Mouse (Mus musculus) CH12.LX (cell line): Measurements from ENCODE around the gene Olfr679. TPM values are rescaled to one million over a fixed set of nuclear protein-coding genes. Genes with fewer than 3 reads are reported as not detected.

Experiments used
- DNase-seq: peaks from one replicate; pipeline ENCODE4 v3.0.0-alpha.2; 2013; ENCODE audit errors: extremely low read depth
- H3K27ac ChIP-seq: 2 replicates; pipeline ENCODE4 v1.5.1; 2012; ENCODE audit warnings: low read depth, mild to moderate bottlenecking, control low read depth, moderate library complexity; ENCODE audit not compliant: insufficient read depth
- H3K27me3 ChIP-seq: replicated peaks from 2 replicates; pipeline ENCODE3; 2012; ENCODE audit warnings: inconsistent platforms
- H3K36me3 ChIP-seq, 2 experiments: replicated peaks in 1 of 2; 2 replicates each; pipeline versions ENCODE3 to v1.6.1; 2012; ENCODE audit warnings: inconsistent platforms in 1 of 2, low read length in 1 of 2, mild to moderate bottlenecking in 1 of 2, mixed read lengths in 1 of 2, moderate library complexity in 1 of 2; ENCODE audit not compliant: control insufficient read depth in 1 of 2, insufficient read depth in 1 of 2
- H3K4me1 ChIP-seq, 2 experiments: 2 replicates each; pipeline ENCODE4 v1.6.1; 2012; ENCODE audit warnings: inconsistent platforms in 1 of 2, moderate library complexity in 1 of 2; ENCODE audit not compliant: insufficient read depth in 2 of 2, control insufficient read depth in 1 of 2
- H3K4me2 ChIP-seq: 2 replicates; pipeline ENCODE4 v1.6.1; 2012; ENCODE audit warnings: low read depth, mild to moderate bottlenecking, control low read depth; ENCODE audit not compliant: poor library complexity, insufficient read depth, severe bottlenecking
- H3K4me3 ChIP-seq, 3 experiments: fragments of 150-350 bp in 1 of 3; sonication (generic) in 1 of 3; replicated peaks in 1 of 3; 2 replicates each; pipeline versions ENCODE3 to v1.5.1; 2011 to 2012; ENCODE audit warnings: low read depth in 2 of 3, low read length in 2 of 3, mild to moderate bottlenecking in 2 of 3, moderate library complexity in 2 of 3, control low read depth in 1 of 3, improper control_type of control experiment in 1 of 3, inconsistent platforms in 1 of 3, mixed read lengths in 1 of 3; ENCODE audit not compliant: poor library complexity in 1 of 3
- H3K79me2 ChIP-seq: replicated peaks from 2 replicates; pipeline ENCODE4 v1.6.1; 2012; ENCODE audit warnings: mild to moderate bottlenecking, moderate library complexity; ENCODE audit not compliant: control insufficient read depth, poor library complexity, insufficient read depth, severe bottlenecking; ENCODE audit errors: extremely low read depth
- H3K9ac ChIP-seq: 2 replicates; pipeline ENCODE4 v1.6.1; 2012; ENCODE audit warnings: low read depth, mild to moderate bottlenecking, control low read depth, moderate library complexity; ENCODE audit not compliant: insufficient read depth
- H3K9me3 ChIP-seq: replicated peaks from 2 replicates; pipeline ENCODE3; 2012; ENCODE audit warnings: low read length, inconsistent platforms, mixed read lengths
- CHD1 ChIP-seq: IDR thresholded peaks from 2 replicates; pipeline ENCODE4 v1.6.1; 2012; ENCODE audit warnings: low read depth, low read length, improper control_type of control experiment, inconsistent platforms
- E2F4 ChIP-seq: IDR thresholded peaks from 2 replicates; pipeline ENCODE4 v1.6.1; 2011; ENCODE audit warnings: low read depth, low read length, improper control_type of control experiment; ENCODE audit not compliant: insufficient replicate concordance
- ELF1 ChIP-seq: IDR thresholded peaks from 2 replicates; pipeline ENCODE4 v1.6.1; 2014; ENCODE audit warnings: low read depth, mild to moderate bottlenecking, inconsistent platforms, low read length, improper control_type of control experiment
- EP300 ChIP-seq: IDR thresholded peaks from 2 replicates; pipeline ENCODE4 v1.6.1; 2011; ENCODE audit warnings: low read length, improper control_type of control experiment
- IRF4 ChIP-seq: IDR thresholded peaks from 2 replicates; pipeline ENCODE4 v1.6.1; 2014; ENCODE audit warnings: low read depth, mild to moderate bottlenecking, inconsistent platforms, low read length, improper control_type of control experiment
- JUN ChIP-seq: IDR thresholded peaks from 2 replicates; pipeline ENCODE4 v1.6.1; 2011; ENCODE audit warnings: low read depth, mild to moderate bottlenecking, low read length, improper control_type of control experiment, moderate library complexity; ENCODE audit not compliant: insufficient read depth
- JUND ChIP-seq: conservative IDR thresholded peaks from 2 replicates; pipeline ENCODE4 v1.6.1; 2011; ENCODE audit warnings: low read depth, low read length, improper control_type of control experiment
- MAFK ChIP-seq: IDR thresholded peaks from 2 replicates; pipeline ENCODE4 v1.6.1; 2011; ENCODE audit warnings: low read length, improper control_type of control experiment; ENCODE audit not compliant: insufficient replicate concordance
- MAX ChIP-seq: IDR thresholded peaks from 2 replicates; pipeline ENCODE4 v1.6.1; 2011; ENCODE audit warnings: low read length, improper control_type of control experiment
- MAZ ChIP-seq: IDR thresholded peaks from 2 replicates; pipeline ENCODE4 v1.6.1; 2012; ENCODE audit warnings: low read depth, mild to moderate bottlenecking, inconsistent platforms, low read length, improper control_type of control experiment, moderate library complexity
- MEF2A ChIP-seq: IDR thresholded peaks from 2 replicates; pipeline ENCODE4 v1.6.1; 2014; ENCODE audit warnings: low read depth, mild to moderate bottlenecking, inconsistent platforms, low read length, improper control_type of control experiment, borderline replicate concordance
- NRF1 ChIP-seq: IDR thresholded peaks from 2 replicates; pipeline ENCODE4 v1.6.1; 2014; ENCODE audit warnings: low read depth, mild to moderate bottlenecking, inconsistent platforms, low read length, improper control_type of control experiment, moderate library complexity
- PAX5 ChIP-seq: IDR thresholded peaks from 2 replicates; pipeline ENCODE4 v1.6.1; 2012; ENCODE audit warnings: low read length, inconsistent platforms, mixed read lengths
- RAD21 ChIP-seq: IDR thresholded peaks from 2 replicates; pipeline ENCODE4 v1.6.1; 2011; ENCODE audit warnings: low read depth, mild to moderate bottlenecking, low read length, improper control_type of control experiment, moderate library complexity
- RCOR1 ChIP-seq: conservative IDR thresholded peaks from 2 replicates; pipeline ENCODE4 v1.6.1; 2012; ENCODE audit warnings: low read depth, mild to moderate bottlenecking, inconsistent platforms, low read length, improper control_type of control experiment
- TCF12 ChIP-seq: IDR thresholded peaks from 2 replicates; pipeline ENCODE4 v1.6.1; 2014; ENCODE audit warnings: low read depth, mild to moderate bottlenecking, inconsistent platforms, low read length, improper control_type of control experiment
- UBTF ChIP-seq: IDR thresholded peaks from 2 replicates; pipeline ENCODE4 v1.6.1; 2012; ENCODE audit warnings: low read depth, mild to moderate bottlenecking, inconsistent platforms, low read length, improper control_type of control experiment, moderate library complexity
- USF1 ChIP-seq: IDR thresholded peaks from 2 replicates; pipeline ENCODE4 v1.6.1; 2014; ENCODE audit warnings: low read depth, mild to moderate bottlenecking, inconsistent platforms, low read length, improper control_type of control experiment
- ZKSCAN1 ChIP-seq: IDR thresholded peaks from 2 replicates; pipeline ENCODE4 v1.6.1; 2012; ENCODE audit warnings: low read depth, inconsistent platforms, low read length, improper control_type of control experiment, borderline replicate concordance
- ZMIZ1 ChIP-seq: IDR thresholded peaks from 2 replicates; pipeline ENCODE4 v1.6.1; 2012; ENCODE audit warnings: low read depth, mild to moderate bottlenecking, inconsistent platforms, low read length, improper control_type of control experiment
- dilution Hi-C: fragments of 300-500 bp; cut with MboI; formaldehyde crosslinking; loops from 2 replicates; pipeline ENCODE4 v1.14.3; 2020; ENCODE audit warnings: low sequenced_read_pairs; ENCODE audit not compliant: extremely low pct_unique_long_range_greater_than_20kb, extremely low pct_ligation_motif_present
- in situ Hi-C: fragments of 300-500 bp; cut with MboI; formaldehyde crosslinking; loops from 3 replicates; pipeline ENCODE4 v1.14.3; 2019; ENCODE audit warnings: low sequenced_read_pairs, low pct_ligation_motif_present, low pct_unique_long_range_greater_than_20kb, mixed read lengths
- polyA plus RNA-seq: library from polyadenylated mRNA; unstranded; fragments of >175 nt; gene quantifications from 2 replicates; pipeline ENCODE4 v1.2.1, GENCODE M21; 2012; ENCODE audit warnings: low read depth; ENCODE audit not compliant: insufficient read length
- total RNA-seq, 2 experiments: library from RNA; depleted of rRNA; stranded (reverse); fragments of 300-350 nt in 1 of 2; fragments of >200 nt in 1 of 2; gene quantifications; 2 replicates each; pipeline ENCODE4 v1.2.3; 2012 to 2014

Olfr679 gene
- total and polyA plus RNA-seq, 3 experiments = not detected

DNA sequence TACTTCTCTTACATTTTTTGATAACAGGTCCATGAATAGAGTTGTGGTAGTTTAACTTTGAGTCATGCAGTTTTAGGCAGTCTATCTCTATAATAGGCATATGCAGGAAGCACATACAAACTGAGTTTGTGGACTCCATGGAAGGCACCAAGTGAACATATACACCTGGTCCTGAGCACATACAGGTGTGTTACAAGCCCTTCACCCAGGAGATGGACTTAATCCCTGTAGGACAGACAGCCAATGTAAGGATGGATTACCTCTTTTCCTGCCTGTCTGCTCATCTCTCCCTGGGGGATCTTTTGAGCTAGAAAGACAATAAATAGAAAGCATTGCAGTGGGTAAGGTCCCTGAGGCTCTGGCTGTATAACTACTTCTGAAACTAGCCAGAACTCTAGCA lies 35.5 kb downstream of the Olfr679 start, which contains the start of gene Olfr681:
Gene Olfr681 (plus strand): TSS at position 301 of the 400 bp plus-strand sequence.
- H3K27ac ChIP-seq = no peak within 1 kb of the TSS
- H3K36me3 ChIP-seq = no peaks in the 10 kb centered on the region
- H3K79me2 ChIP-seq = no peaks in the 10 kb centered on the region
- H3K4me2 ChIP-seq = no peak within 1 kb of the TSS
- dilution Hi-C loops (no loop called here), in situ Hi-C loops (no loop called here)
- no peak for DNase-seq
- H3K4me3 ChIP-seq = no peak within 1 kb of the TSS
- no peaks in the 10 kb centered on the region for H3K9me3 ChIP-seq
- no peaks in the 10 kb centered on the region for H3K27me3 ChIP-seq
- no peak within 1 kb of the TSS for H3K9ac ChIP-seq
- H3K4me1 ChIP-seq = no peaks in the 10 kb centered on the region
- TF ChIP-seq TCF12 (no peak), MAZ (no peak), RCOR1 (no peak), CHD1 (no peak), UBTF (no peak), MAFK (no peak), ELF1 (no peak), ZMIZ1 (no peak), EP300 (no peak), JUN (no peak), MAX (no peak), PAX5 (no peak), ZKSCAN1 (no peak), RAD21 (no peak), E2F4 (no peak), NRF1 (no peak), MEF2A (no peak), USF1 (no peak), JUND (no peak), IRF4 (no peak)

Other genes starting within 250 kb of the Olfr679 start
Only the 20 nearest of the 22 such genes appear.
- gene Usp17la, start 224.2 kb upstream of the Olfr679 start, total RNA-seq (2012; rRNA removed) = 0.13 and 0.17 TPM in 2 replicates
- gene Usp17la, start 224.2 kb upstream of the Olfr679 start, total RNA-seq (2014; rRNA removed) = not detected in 2 replicates
- 0.10 and 0.11 TPM in 2 replicates for gene Usp17la, start 224.2 kb upstream of the Olfr679 start, polyA plus RNA-seq
- not detected in 2 replicates for gene Olfr665, start 203.2 kb upstream of the Olfr679 start, total RNA-seq (2012; rRNA removed)
- not detected in 2 replicates for gene Olfr665, start 203.2 kb upstream of the Olfr679 start, total RNA-seq (2014; rRNA removed)
- gene Olfr665, start 203.2 kb upstream of the Olfr679 start, polyA plus RNA-seq = not detected in 2 replicates
- gene Olfr666, start 185.3 kb upstream of the Olfr679 start, total RNA-seq (2012; rRNA removed) = not detected in 2 replicates
- gene Olfr666, start 185.3 kb upstream of the Olfr679 start, total RNA-seq (2014; rRNA removed) = not detected in 2 replicates
- gene Olfr666, start 185.3 kb upstream of the Olfr679 start, polyA plus RNA-seq = not detected in 2 replicates
- not detected in 2 replicates for gene Olfr667, start 159.7 kb upstream of the Olfr679 start, total RNA-seq (2012; rRNA removed)
- not detected in 2 replicates for gene Olfr667, start 159.7 kb upstream of the Olfr679 start, total RNA-seq (2014; rRNA removed)
- not detected in 2 replicates for gene Olfr667, start 159.7 kb upstream of the Olfr679 start, polyA plus RNA-seq
- not detected in 2 replicates for gene Olfr668, start 153.1 kb upstream of the Olfr679 start, total RNA-seq (2012; rRNA removed)
- gene Olfr668, start 153.1 kb upstream of the Olfr679 start, total RNA-seq (2014; rRNA removed) = not detected in 2 replicates
- not detected in 2 replicates for gene Olfr668, start 153.1 kb upstream of the Olfr679 start, polyA plus RNA-seq
- not detected in 2 replicates for gene Olfr669, start 147.0 kb upstream of the Olfr679 start, total RNA-seq (2012; rRNA removed)
- not detected in 2 replicates for gene Olfr669, start 147.0 kb upstream of the Olfr679 start, total RNA-seq (2014; rRNA removed)
- not detected in 2 replicates for gene Olfr669, start 147.0 kb upstream of the Olfr679 start, polyA plus RNA-seq
- not detected in 2 replicates for gene Olfr670, start 118.6 kb upstream of the Olfr679 start, total RNA-seq (2012; rRNA removed)
- gene Olfr670, start 118.6 kb upstream of the Olfr679 start, total RNA-seq (2014; rRNA removed) = not detected in 2 replicates
- not detected in 2 replicates for gene Olfr670, start 118.6 kb upstream of the Olfr679 start, polyA plus RNA-seq
- not detected in 2 replicates for gene Olfr671, start 102.1 kb upstream of the Olfr679 start, total RNA-seq (2012; rRNA removed)
- not detected in 2 replicates for gene Olfr671, start 102.1 kb upstream of the Olfr679 start, total RNA-seq (2014; rRNA removed)
- gene Olfr671, start 102.1 kb upstream of the Olfr679 start, polyA plus RNA-seq = not detected in 2 replicates
- not detected in 2 replicates for gene Olfr672, start 79.2 kb upstream of the Olfr679 start, total RNA-seq (2012; rRNA removed)
- not detected in 2 replicates for gene Olfr672, start 79.2 kb upstream of the Olfr679 start, total RNA-seq (2014; rRNA removed)
- not detected in 2 replicates for gene Olfr672, start 79.2 kb upstream of the Olfr679 start, polyA plus RNA-seq
- not detected in 2 replicates for gene Olfr675, start 52.7 kb upstream of the Olfr679 start, total RNA-seq (2012; rRNA removed)
- gene Olfr675, start 52.7 kb upstream of the Olfr679 start, total RNA-seq (2014; rRNA removed) = not detected in 2 replicates
- not detected in 2 replicates for gene Olfr675, start 52.7 kb upstream of the Olfr679 start, polyA plus RNA-seq
- not detected in 2 replicates for gene Olfr676, start 48.5 kb upstream of the Olfr679 start, total RNA-seq (2012; rRNA removed)
- gene Olfr676, start 48.5 kb upstream of the Olfr679 start, total RNA-seq (2014; rRNA removed) = not detected in 2 replicates
- not detected in 2 replicates for gene Olfr676, start 48.5 kb upstream of the Olfr679 start, polyA plus RNA-seq
- not detected in 2 replicates for gene Olfr677, start 29.8 kb upstream of the Olfr679 start, total RNA-seq (2012; rRNA removed)
- gene Olfr677, start 29.8 kb upstream of the Olfr679 start, total RNA-seq (2014; rRNA removed) = not detected in 2 replicates
- not detected in 2 replicates for gene Olfr677, start 29.8 kb upstream of the Olfr679 start, polyA plus RNA-seq
- not detected in 2 replicates for gene Olfr678, start 16.7 kb upstream of the Olfr679 start, total RNA-seq (2012; rRNA removed)
- gene Olfr678, start 16.7 kb upstream of the Olfr679 start, total RNA-seq (2014; rRNA removed) = not detected in 2 replicates
- not detected in 2 replicates for gene Olfr678, start 16.7 kb upstream of the Olfr679 start, polyA plus RNA-seq
- not detected in 2 replicates for gene Olfr680-ps1, start 11.6 kb downstream of the Olfr679 start, total RNA-seq (2012; rRNA removed)
- not detected in 2 replicates for gene Olfr680-ps1, start 11.6 kb downstream of the Olfr679 start, total RNA-seq (2014; rRNA removed)
- not detected in 2 replicates for gene Olfr680-ps1, start 11.6 kb downstream of the Olfr679 start, polyA plus RNA-seq
- gene Olfr681, start 35.6 kb downstream of the Olfr679 start, total RNA-seq (2012; rRNA removed) = not detected in 2 replicates
- gene Olfr681, start 35.6 kb downstream of the Olfr679 start, total RNA-seq (2014; rRNA removed) = not detected in 2 replicates
- not detected in 2 replicates for gene Olfr681, start 35.6 kb downstream of the Olfr679 start, polyA plus RNA-seq
- gene Olfr683, start 65.8 kb downstream of the Olfr679 start, total RNA-seq (2012; rRNA removed) = not detected in 2 replicates
- not detected in 2 replicates for gene Olfr683, start 65.8 kb downstream of the Olfr679 start, total RNA-seq (2014; rRNA removed)
- not detected in 2 replicates for gene Olfr683, start 65.8 kb downstream of the Olfr679 start, polyA plus RNA-seq
- gene Olfr684, start 82.4 kb downstream of the Olfr679 start, total RNA-seq (2012; rRNA removed) = not detected in 2 replicates
- gene Olfr684, start 82.4 kb downstream of the Olfr679 start, total RNA-seq (2014; rRNA removed) = not detected in 2 replicates
- not detected in 2 replicates for gene Olfr684, start 82.4 kb downstream of the Olfr679 start, polyA plus RNA-seq
- not detected in 2 replicates for gene Olfr685, start 104.8 kb downstream of the Olfr679 start, total RNA-seq (2012; rRNA removed)
- gene Olfr685, start 104.8 kb downstream of the Olfr679 start, total RNA-seq (2014; rRNA removed) = not detected in 2 replicates
- gene Olfr685, start 104.8 kb downstream of the Olfr679 start, polyA plus RNA-seq = not detected in 2 replicates
- gene Olfr686, start 126.3 kb downstream of the Olfr679 start, total RNA-seq (2012; rRNA removed) = not detected in 2 replicates
- not detected in 2 replicates for gene Olfr686, start 126.3 kb downstream of the Olfr679 start, total RNA-seq (2014; rRNA removed)
- gene Olfr686, start 126.3 kb downstream of the Olfr679 start, polyA plus RNA-seq = not detected in 2 replicates
- gene Olfr688, start 206.9 kb downstream of the Olfr679 start, total RNA-seq (2012; rRNA removed) = not detected in 2 replicates
- not detected in 2 replicates for gene Olfr688, start 206.9 kb downstream of the Olfr679 start, total RNA-seq (2014; rRNA removed)
- not detected in 2 replicates for gene Olfr688, start 206.9 kb downstream of the Olfr679 start, polyA plus RNA-seq